Mouse (Mus musculus): ENCODE results near the gene Ankar. TPM values are rescaled to one million over a fixed set of nuclear protein-coding genes. Genes with fewer than 3 reads are reported as not detected.

The Ankar gene
- polyA plus RNA-seq, 1 experiment from 2014 or later, result not detected

DNA sequence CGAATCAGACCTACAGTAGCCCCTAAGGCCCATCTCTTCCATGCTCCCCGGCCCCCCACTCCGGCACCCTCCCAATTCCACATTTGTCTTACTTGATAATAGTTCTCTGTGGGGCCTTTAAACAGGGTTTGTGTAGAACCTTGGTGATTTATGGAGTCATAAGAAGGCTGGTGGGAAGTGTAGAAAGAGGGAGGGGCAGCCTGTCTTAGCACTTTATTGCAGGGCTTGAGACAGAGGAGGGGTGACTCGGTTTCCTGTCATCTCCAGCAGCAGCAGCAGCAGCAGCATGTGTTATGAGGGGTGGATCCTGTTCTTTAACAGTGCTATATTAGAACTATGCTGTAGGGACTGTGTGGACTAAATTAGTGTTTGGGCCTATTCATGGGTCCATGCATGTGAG is 28.4 kb upstream of the Ankar start:
- no peak overlapping the region for H3K27ac ChIP-seq (ENCODE audit: low read depth, low read length)
- ATAC-seq (ENCODE audit: low FRiP score) (no peak), DNase-seq (ENCODE audit: low spot score, missing footprints) (no peak)
- no peaks in the 10 kb centered on the region for H3K36me3 ChIP-seq (ENCODE audit: control insufficient read depth, insufficient read depth, low read length)
- no peaks in the 10 kb centered on the region for H3K27me3 ChIP-seq (ENCODE audit: control insufficient read depth, insufficient read depth, low read length)
- H3K4me1 ChIP-seq (ENCODE audit: control insufficient read depth, insufficient read depth, low read length), result no peaks in the 10 kb centered on the region
- no peak overlapping the region for H3K4me2 ChIP-seq
- 91% methylated on average over 4 of the region's 4 CpGs for WGBS
- no peak overlapping the region for H3K9ac ChIP-seq (ENCODE audit: low read length)
- no peak overlapping the region for H3K4me3 ChIP-seq (ENCODE audit: low read depth, low read length)
- no peaks in the 10 kb centered on the region for H3K9me3 ChIP-seq (ENCODE audit: control insufficient read depth, low read length)

DNA sequence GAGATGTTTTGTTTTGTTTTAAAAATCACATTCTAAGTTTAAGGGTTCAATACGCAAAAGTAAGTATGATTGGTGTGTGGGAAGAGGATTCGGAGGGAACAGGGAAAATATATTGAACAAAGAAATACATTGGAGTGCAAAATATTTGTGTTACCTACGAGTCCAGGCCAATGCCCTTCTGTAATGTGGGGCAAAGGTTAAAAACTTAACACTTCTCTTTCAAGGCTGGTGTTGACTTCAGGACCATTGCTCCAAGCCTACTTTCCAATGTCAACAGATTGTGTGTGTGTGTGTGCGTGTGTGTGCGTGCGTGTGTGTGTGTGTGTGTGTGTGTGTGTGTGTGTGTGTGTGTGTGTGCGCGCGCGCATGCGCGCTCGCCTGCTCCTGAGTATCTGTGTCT is 25.6 kb upstream of the Ankar start:
- DNase-seq (ENCODE audit: low spot score, missing footprints) (no peak), ATAC-seq (ENCODE audit: low FRiP score) (no peak)
- no peaks in the 10 kb centered on the region for H3K27me3 ChIP-seq (ENCODE audit: control insufficient read depth, insufficient read depth, low read length)
- 96% methylated on average over 13 of the region's 13 CpGs for WGBS
- no peak overlapping the region for H3K9ac ChIP-seq (ENCODE audit: low read length)
- H3K9me3 ChIP-seq (ENCODE audit: control insufficient read depth, low read length), result no peaks in the 10 kb centered on the region
- H3K36me3 ChIP-seq (ENCODE audit: control insufficient read depth, insufficient read depth, low read length), result no peaks in the 10 kb centered on the region
- no peaks in the 10 kb centered on the region for H3K4me1 ChIP-seq (ENCODE audit: control insufficient read depth, insufficient read depth, low read length)
- no peak overlapping the region for H3K4me2 ChIP-seq
- no peak overlapping the region for H3K27ac ChIP-seq (ENCODE audit: low read depth, low read length)
- no peak overlapping the region for H3K4me3 ChIP-seq (ENCODE audit: low read depth, low read length)

- ATAC-seq (ENCODE audit: low FRiP score) (no peak), DNase-seq (ENCODE audit: low spot score, missing footprints) (no peak)
- no peak overlapping the region for H3K4me2 ChIP-seq
- no peaks in the 10 kb centered on the region for H3K36me3 ChIP-seq (ENCODE audit: control insufficient read depth, insufficient read depth, low read length)
- no peak overlapping the region for H3K27ac ChIP-seq (ENCODE audit: low read depth, low read length)
- H3K4me1 ChIP-seq (ENCODE audit: control insufficient read depth, insufficient read depth, low read length), result peaks cover 6% of the 10 kb centered on the region
- no peaks in the 10 kb centered on the region for H3K9me3 ChIP-seq (ENCODE audit: control insufficient read depth, low read length)
- no peak overlapping the region for H3K9ac ChIP-seq (ENCODE audit: low read length)
- no peaks in the 10 kb centered on the region for H3K27me3 ChIP-seq (ENCODE audit: control insufficient read depth, insufficient read depth, low read length)
- H3K4me3 ChIP-seq (ENCODE audit: low read depth, low read length), result no peak overlapping the region
- 92% methylated on average over 2 of the region's 2 CpGs for WGBS
Measured at GRCm38 (mm10) chr1:72724354-72724753, 24.0 kb upstream of the Ankar start.

- no peak overlapping the region for H3K4me2 ChIP-seq
- DNase-seq (ENCODE audit: low spot score, missing footprints), result no peak
- no peak for ATAC-seq (ENCODE audit: low FRiP score)
- WGBS, result 49% methylated on average over 8 of the region's 8 CpGs
- no peaks in the 10 kb centered on the region for H3K9me3 ChIP-seq (ENCODE audit: control insufficient read depth, low read length)
- no peak overlapping the region for H3K27ac ChIP-seq (ENCODE audit: low read depth, low read length)
- H3K27me3 ChIP-seq (ENCODE audit: control insufficient read depth, insufficient read depth, low read length), result no peaks in the 10 kb centered on the region
- H3K4me1 ChIP-seq (ENCODE audit: control insufficient read depth, insufficient read depth, low read length), result peaks cover 6% of the 10 kb centered on the region
- H3K4me3 ChIP-seq (ENCODE audit: low read depth, low read length), result no peak overlapping the region
- H3K9ac ChIP-seq (ENCODE audit: low read length), result no peak overlapping the region
- no peaks in the 10 kb centered on the region for H3K36me3 ChIP-seq (ENCODE audit: control insufficient read depth, insufficient read depth, low read length)
Measured at GRCm38 (mm10) chr1:72722646-72723045, 22.3 kb upstream of the Ankar start.

- H3K9me3 ChIP-seq (ENCODE audit: control insufficient read depth, low read length), result no peaks in the 10 kb centered on the region
- H3K36me3 ChIP-seq (ENCODE audit: control insufficient read depth, insufficient read depth, low read length), result no peaks in the 10 kb centered on the region
- peaks cover 6% of the 10 kb centered on the region for H3K4me1 ChIP-seq (ENCODE audit: control insufficient read depth, insufficient read depth, low read length)
- H3K4me2 ChIP-seq, result no peak overlapping the region
- no peak overlapping the region for H3K27ac ChIP-seq (ENCODE audit: low read depth, low read length)
- WGBS, result 49% methylated on average over 6 of the region's 6 CpGs
- DNase-seq (ENCODE audit: low spot score, missing footprints), result no peak
- no peaks in the 10 kb centered on the region for H3K27me3 ChIP-seq (ENCODE audit: control insufficient read depth, insufficient read depth, low read length)
- H3K4me3 ChIP-seq (ENCODE audit: low read depth, low read length), result no peak overlapping the region
- 0 out of 2 replicates have a peak overlapping the region, but pooled peaks have one; percentile 12 for H3K9ac ChIP-seq (ENCODE audit: low read length)
- peak; percentile 47; the same call in 1 of the 2 replicates for ATAC-seq (ENCODE audit: low FRiP score)
Measured at GRCm38 (mm10) chr1:72720115-72720725, 19.8 kb upstream of the Ankar start.

GRCm38 (mm10) chr1:72718846-72719245 is 18.5 kb upstream of the Ankar start:
- no peak overlapping the region for H3K4me3 ChIP-seq (ENCODE audit: low read depth, low read length)
- no peaks in the 10 kb centered on the region for H3K9me3 ChIP-seq (ENCODE audit: control insufficient read depth, low read length)
- H3K27me3 ChIP-seq (ENCODE audit: control insufficient read depth, insufficient read depth, low read length), result no peaks in the 10 kb centered on the region
- H3K27ac ChIP-seq (ENCODE audit: low read depth, low read length), result no peak overlapping the region
- WGBS, result 18% methylated on average over 5 of the region's 5 CpGs
- no peak overlapping the region for H3K4me2 ChIP-seq
- peak; percentile 95 for DNase-seq (ENCODE audit: low spot score, missing footprints)
- peaks cover 6% of the 10 kb centered on the region for H3K4me1 ChIP-seq (ENCODE audit: control insufficient read depth, insufficient read depth, low read length)
- ATAC-seq (ENCODE audit: low FRiP score), result peak; percentile 43
- no peak overlapping the region for H3K9ac ChIP-seq (ENCODE audit: low read length)
- no peaks in the 10 kb centered on the region for H3K36me3 ChIP-seq (ENCODE audit: control insufficient read depth, insufficient read depth, low read length)

DNA sequence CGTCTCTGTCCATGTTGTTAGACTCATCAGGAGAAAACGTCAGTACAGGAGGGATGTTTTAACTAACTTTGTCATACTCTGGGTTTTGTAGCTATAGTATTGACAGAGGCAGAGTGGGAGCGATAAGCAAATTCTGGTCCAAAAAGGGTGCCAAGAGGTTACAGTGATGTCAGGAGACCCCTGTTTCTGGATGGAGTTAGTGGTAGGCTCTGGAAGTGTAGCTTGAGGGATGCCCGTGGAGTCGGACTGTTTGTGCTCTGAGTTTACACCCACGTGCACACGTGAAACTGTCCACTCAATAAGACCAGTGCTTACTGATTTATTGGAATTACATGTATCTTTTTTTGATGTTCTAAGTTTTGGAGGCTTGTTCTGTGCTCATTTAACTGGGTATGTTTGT is 17.2 kb upstream of the Ankar start:
- 90% methylated on average over 7 of the region's 7 CpGs for WGBS
- no peak overlapping the region for H3K4me2 ChIP-seq

DNA sequence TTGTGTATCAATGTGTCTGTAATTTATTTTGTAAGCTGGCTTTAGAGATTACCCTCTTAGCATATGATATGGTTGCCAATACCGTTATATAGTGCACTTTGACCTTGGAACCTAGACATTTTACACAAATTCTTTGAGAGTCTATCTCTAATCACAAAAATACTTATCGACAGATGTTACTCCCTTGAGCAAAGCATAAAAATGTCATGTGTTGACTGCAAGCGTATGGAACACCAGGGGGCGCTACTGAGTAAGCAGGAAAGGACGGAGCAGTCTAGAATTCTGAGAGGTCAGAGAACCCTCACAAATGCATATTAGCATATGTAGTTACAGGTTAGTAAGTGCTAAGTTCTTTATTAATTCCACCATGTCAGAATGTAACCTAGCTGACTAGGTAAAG is 16.5 kb upstream of the Ankar start:
- Histone ChIP-seq H3K9me3 (ENCODE audit: control insufficient read depth, low read length) (no peaks in the 10 kb centered on the region), H3K36me3 (ENCODE audit: control insufficient read depth, insufficient read depth, low read length) (peaks cover 3% of the 10 kb centered on the region; the same call in 1 of the 2 replicates), H3K27me3 (ENCODE audit: control insufficient read depth, insufficient read depth, low read length) (no peaks in the 10 kb centered on the region), H3K4me1 (ENCODE audit: control insufficient read depth, insufficient read depth, low read length) (peaks cover 17% of the 10 kb centered on the region), H3K27ac (ENCODE audit: low read depth, low read length) (no peak overlapping the region), H3K9ac (ENCODE audit: low read length) (no peak overlapping the region), H3K4me3 (ENCODE audit: low read depth, low read length) (no peak overlapping the region), H3K4me2 (no peak overlapping the region)
- DNase-seq (ENCODE audit: low spot score, missing footprints), result peak; percentile 97
- peak; percentile 38; the same call in 1 of the 2 replicates for ATAC-seq (ENCODE audit: low FRiP score)
- WGBS, result 14% methylated on average over 5 of the region's 5 CpGs

More for the DNA sequence above, 17.2 kb upstream of the Ankar start:
- no peaks in the 10 kb centered on the region for H3K27me3 ChIP-seq (ENCODE audit: control insufficient read depth, insufficient read depth, low read length)
- H3K4me1 ChIP-seq (ENCODE audit: control insufficient read depth, insufficient read depth, low read length), result peaks cover 13% of the 10 kb centered on the region
- ATAC-seq (ENCODE audit: low FRiP score), result no peak
- no peaks in the 10 kb centered on the region for H3K9me3 ChIP-seq (ENCODE audit: control insufficient read depth, low read length)
- H3K4me3 ChIP-seq (ENCODE audit: low read depth, low read length), result no peak overlapping the region
- DNase-seq (ENCODE audit: low spot score, missing footprints), result no peak
- H3K9ac ChIP-seq (ENCODE audit: low read length), result no peak overlapping the region
- H3K36me3 ChIP-seq (ENCODE audit: control insufficient read depth, insufficient read depth, low read length), result peaks cover 2% of the 10 kb centered on the region; the same call in 1 of the 2 replicates
- no peak overlapping the region for H3K27ac ChIP-seq (ENCODE audit: low read depth, low read length)

DNA sequence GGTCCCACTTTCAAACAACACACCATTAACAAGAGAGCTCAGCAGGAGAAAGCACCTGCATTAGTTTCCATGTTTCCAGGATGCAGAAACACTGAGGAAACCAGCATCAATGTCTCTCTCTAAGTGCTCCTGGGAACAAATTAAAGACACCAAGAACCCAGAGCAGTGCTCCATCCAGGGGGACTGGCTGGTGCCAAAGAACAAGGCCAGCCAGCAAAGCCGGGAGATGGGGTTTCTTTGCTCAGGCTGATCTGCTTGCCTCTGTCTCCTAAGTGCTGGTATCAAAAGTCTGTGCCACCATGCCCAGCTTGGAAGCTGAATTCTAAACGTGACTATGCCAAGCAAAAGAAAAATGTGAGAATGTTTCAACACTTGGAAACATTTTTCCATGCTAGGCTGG is 16.0 kb upstream of the Ankar start:
- Histone ChIP-seq H3K36me3 (ENCODE audit: control insufficient read depth, insufficient read depth, low read length) (peaks cover 3% of the 10 kb centered on the region; the same call in 1 of the 2 replicates), H3K4me1 (ENCODE audit: control insufficient read depth, insufficient read depth, low read length) (peaks cover 17% of the 10 kb centered on the region), H3K4me2 (no peak overlapping the region), H3K27me3 (ENCODE audit: control insufficient read depth, insufficient read depth, low read length) (no peaks in the 10 kb centered on the region), H3K9ac (ENCODE audit: low read length) (no peak overlapping the region), H3K9me3 (ENCODE audit: control insufficient read depth, low read length) (no peaks in the 10 kb centered on the region), H3K27ac (ENCODE audit: low read depth, low read length) (no peak overlapping the region), H3K4me3 (ENCODE audit: low read depth, low read length) (no peak overlapping the region)
- no peak for ATAC-seq (ENCODE audit: low FRiP score)
- WGBS, result 48% methylated on average over 2 of the region's 2 CpGs
- no peak for DNase-seq (ENCODE audit: low spot score, missing footprints)
